Mouse (Mus musculus) macrophage (primary cell): ENCODE results near the gene Olfr814. TPM values are rescaled to one million over a fixed set of nuclear protein-coding genes. Genes with fewer than 3 reads are reported as not detected.
"Not testable (repeated sequence)": the region's sequence is repeated elsewhere in the genome, so short reads cannot be mapped to it uniquely, and the experiment has no call there.

Experiments
- H3K27ac ChIP-seq: fragments of 350-480 bp; formaldehyde crosslinking; 2 replicates; pipeline ENCODE4 v1.9.0; 2021
- H3K36me3 ChIP-seq: fragments of 350-480 bp; formaldehyde crosslinking; 2 replicates; pipeline ENCODE4 v1.9.0; 2021; ENCODE audit errors: inconsistent target
- H3K4me3 ChIP-seq: fragments of 350-480 bp; formaldehyde crosslinking; 2 replicates; pipeline ENCODE4 v1.9.0; 2021; ENCODE audit errors: inconsistent target
- H3K79me2 ChIP-seq: fragments of 350-480 bp; formaldehyde crosslinking; 2 replicates; pipeline ENCODE4 v1.9.0; 2021; ENCODE audit errors: inconsistent target
- WGBS: methylation state at CpG from one replicate; pipeline ENCODE4 v1.1.7; 2026; ENCODE audit warnings: inconsistent platforms; ENCODE audit not compliant: missing documents; 5-methylcytosine and 5-hydroxymethylcytosine counted together
- polyA plus RNA-seq: library from polyadenylated mRNA; stranded (reverse); fragments of 250-400 nt; gene quantifications from 3 replicates; pipeline ENCODE4 v1.2.4, GENCODE M21; 2018; ENCODE audit warnings: inconsistent platforms
- total RNA-seq, 78 experiments: library from RNA; depleted of rRNA; stranded (reverse); fragments of 250-400 nt; gene quantifications; 1 replicate in 9 of 78; 2 replicates in 24 of 78; 3 replicates in 43 of 78; 4 replicates in 2 of 78; pipeline ENCODE4 v1.2.4; 2018; ENCODE audit warnings: inconsistent platforms in 56 of 78

The Olfr814 gene
- not detected for total RNA-seq (2018; cell fraction: chromatin; rRNA removed)
- total RNA-seq (2018; cell fraction: cytosol; rRNA removed), result not detected
- not detected for total RNA-seq (2018; cell fraction: nucleus; rRNA removed)
- not detected in 3 replicates for polyA plus RNA-seq

DNA sequence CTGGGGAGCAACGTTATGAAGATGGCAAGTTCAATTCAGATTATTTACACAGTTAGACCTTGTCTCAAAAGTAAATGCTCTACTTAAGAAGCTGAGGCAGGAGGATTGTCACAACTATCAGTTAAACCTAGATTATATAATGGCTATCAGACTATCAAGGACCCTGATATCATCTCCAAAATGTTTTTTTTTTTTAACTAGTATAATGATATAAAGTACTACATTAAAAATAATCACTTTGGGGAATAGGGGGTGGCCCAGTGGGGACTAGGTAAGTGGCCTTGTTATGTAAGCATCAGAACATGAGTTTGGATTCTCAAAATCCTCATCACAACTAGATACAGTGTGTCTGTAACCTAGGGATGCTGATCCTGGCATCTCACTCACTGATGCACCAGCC is at the start of gene Olfr814:
TSS of gene Olfr814 (minus strand) at position 101 of the 400 bp plus-strand sequence.
- not testable (repeated sequence) for H3K4me3 ChIP-seq, H3K79me2 ChIP-seq, H3K27ac ChIP-seq, H3K36me3 ChIP-seq
- no CpG with 5 or more reads among the region's 1 CpGs for WGBS

DNA sequence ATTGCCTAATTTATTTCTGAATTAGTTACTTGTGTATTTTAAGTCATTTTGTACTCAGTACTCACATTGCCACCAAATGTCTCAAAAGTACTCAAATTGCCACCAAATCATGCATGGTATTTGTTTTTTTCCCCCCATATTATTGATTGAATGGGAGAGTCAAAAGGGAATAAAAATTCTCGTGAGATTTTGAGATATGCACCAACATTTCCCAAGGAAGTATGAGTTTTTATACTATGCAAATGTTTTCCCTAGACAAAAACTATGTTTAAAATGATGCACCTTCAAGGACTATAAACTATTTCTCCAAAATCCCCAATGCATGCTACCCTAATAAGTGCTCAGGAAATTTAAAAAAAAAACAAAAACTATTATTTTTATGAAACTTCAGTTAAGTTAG is 35.8 kb upstream of the Olfr814 start, which contains the start of gene Olfr816:
TSS of gene Olfr816 (minus strand) at position 101 of the 400 bp plus-strand sequence.
- H3K4me3 ChIP-seq, result no peak within 1 kb of the TSS
- no peak within 1 kb of the TSS for H3K27ac ChIP-seq
- H3K36me3 ChIP-seq, result no peaks in the 10 kb centered on the region
- H3K79me2 ChIP-seq, result no peaks in the 10 kb centered on the region
- WGBS, result 82% methylated on average over 1 of the region's 1 CpGs

DNA sequence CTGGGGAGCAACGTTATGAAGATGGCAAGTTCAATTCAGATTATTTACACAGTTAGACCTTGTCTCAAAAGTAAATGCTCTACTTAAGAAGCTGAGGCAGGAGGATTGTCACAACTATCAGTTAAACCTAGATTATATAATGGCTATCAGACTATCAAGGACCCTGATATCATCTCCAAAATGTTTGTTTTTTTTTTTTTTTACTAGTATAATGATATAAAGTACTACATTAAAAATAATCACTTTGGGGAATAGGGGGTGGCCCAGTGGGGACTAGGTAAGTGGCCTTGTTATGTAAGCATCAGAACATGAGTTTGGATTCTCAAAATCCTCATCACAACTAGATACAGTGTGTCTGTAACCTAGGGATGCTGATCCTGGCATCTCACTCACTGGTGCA is 26.1 kb upstream of the Olfr814 start, which contains the start of gene Olfr815:
TSS of gene Olfr815 (minus strand) at position 101 of the 400 bp plus-strand sequence.
- H3K27ac ChIP-seq, H3K36me3 ChIP-seq, H3K79me2 ChIP-seq, H3K4me3 ChIP-seq: not testable (repeated sequence)
- WGBS, result no CpG with 5 or more reads among the region's 1 CpGs

DNA sequence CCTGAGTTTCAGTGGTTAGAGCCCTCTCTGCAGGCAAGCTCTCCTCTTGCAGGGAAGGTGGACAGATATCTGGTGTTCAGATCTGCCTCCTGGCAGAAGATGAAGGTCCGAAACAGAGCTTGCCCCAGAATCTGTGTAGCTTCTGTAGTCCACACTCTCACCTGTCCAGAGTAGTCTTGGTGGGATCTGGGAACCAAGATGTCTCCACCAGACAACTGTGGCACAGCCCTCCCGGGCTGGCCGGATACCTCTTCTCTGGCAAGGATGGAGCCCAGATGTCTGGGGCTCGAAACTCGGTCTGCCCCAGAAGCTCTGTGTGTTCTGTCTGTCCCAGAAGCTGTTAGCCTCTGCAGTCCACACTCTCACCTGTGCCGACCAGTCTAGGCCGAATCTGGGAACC is 6.3 kb upstream of the Olfr814 start:
- Histone ChIP-seq H3K79me2 (no peaks in the 10 kb centered on the region), H3K27ac (no peak overlapping the region), H3K4me3 (no peak overlapping the region), H3K36me3 (no peaks in the 10 kb centered on the region)
- 88% methylated on average over 7 of the region's 7 CpGs for WGBS

DNA sequence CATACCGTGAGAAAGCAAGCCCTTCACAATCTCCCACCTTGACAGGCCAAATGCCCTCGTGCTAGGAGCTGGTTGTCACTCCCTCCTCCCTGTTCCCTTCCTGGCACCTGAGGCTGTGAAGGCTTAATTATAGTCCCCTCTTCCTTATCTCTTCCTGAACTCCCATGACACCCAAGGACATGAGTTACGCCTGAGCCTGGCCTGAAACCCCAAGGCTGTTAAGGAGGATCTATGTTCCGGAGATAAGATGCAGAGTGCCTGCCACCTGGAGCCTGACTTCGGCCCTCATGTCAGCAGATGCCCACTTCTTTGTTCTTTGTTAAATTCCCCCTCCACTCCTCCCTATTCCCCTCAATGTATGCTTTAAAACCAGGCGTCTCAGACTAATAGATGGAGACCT is 5.8 kb upstream of the Olfr814 start:
- H3K4me3 ChIP-seq, H3K36me3 ChIP-seq, H3K79me2 ChIP-seq, H3K27ac ChIP-seq: not testable (repeated sequence)
- WGBS, result 64% methylated on average over 6 of the region's 6 CpGs

DNA sequence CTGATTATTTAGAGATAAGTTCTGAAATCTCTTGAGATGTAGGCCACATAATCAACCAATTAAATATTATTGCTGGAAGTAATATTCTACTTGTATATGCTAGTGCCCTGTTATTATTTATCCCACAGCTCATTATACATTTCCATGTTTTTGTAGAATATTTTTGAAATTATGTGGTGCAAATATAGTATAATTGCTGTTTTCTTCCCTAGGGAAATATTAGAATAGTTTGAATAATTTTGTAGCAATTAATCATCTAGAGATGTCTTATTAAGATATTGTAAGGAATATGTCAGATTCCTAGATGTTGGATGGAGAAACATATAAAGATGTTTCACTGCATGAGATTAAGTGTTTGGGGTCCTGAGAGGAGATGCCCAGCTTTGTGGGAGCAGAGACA is 24.6 kb downstream of the Olfr814 start, which contains the start of gene Olfr813:
TSS of gene Olfr813 (plus strand) at position 301 of the 400 bp plus-strand sequence.
- Histone ChIP-seq H3K4me3 (no peak within 1 kb of the TSS), H3K27ac (no peak within 1 kb of the TSS), H3K36me3 (no peaks in the 10 kb centered on the region), H3K79me2 (no peaks in the 10 kb centered on the region)

DNA sequence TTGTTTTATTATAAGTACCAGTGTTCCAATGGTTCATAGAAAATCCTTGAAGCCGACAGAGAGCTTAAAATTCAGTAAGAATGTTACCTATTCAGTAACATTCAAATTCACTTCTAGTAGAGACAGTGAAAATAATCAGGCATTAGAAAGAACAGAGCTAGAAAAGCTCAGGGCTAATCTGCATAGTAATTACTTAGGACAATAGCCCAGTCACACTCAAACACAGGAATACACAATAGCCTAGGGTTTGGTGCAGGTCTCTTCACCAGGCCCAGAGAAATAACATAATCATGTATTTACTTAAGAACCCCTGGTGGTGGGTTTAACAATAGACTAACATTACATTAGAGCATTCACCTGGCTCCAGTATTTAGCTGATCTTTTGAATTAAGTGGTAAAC is 32.3 kb downstream of the Olfr814 start:
- H3K27ac ChIP-seq, result no peak overlapping the region
- H3K79me2 ChIP-seq, result no peaks in the 10 kb centered on the region
- no peaks in the 10 kb centered on the region for H3K36me3 ChIP-seq
- no peak overlapping the region for H3K4me3 ChIP-seq
- 80% methylated on average over 1 of the region's 1 CpGs for WGBS

DNA sequence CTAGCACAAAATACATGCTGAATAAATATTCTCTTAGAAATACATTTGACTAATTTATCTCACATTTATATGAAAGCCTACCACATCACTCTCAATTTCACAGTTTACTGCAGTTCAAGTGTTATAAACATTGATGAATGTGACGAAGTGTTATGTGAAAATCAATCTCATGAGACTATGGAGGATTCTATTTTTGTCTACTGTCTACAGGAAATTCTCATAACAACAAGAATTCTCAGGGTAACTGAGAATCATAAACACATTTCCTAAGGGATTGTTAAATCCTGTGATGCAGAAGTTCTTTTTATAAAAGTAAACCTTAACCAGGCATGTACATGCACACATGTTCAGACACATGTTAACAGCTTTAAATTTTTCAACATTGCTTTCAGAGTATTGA is 33.7 kb downstream of the Olfr814 start, which contains the start of gene Olfr812:
TSS of gene Olfr812 (minus strand) at position 101 of the 400 bp plus-strand sequence.
- WGBS, result 29% methylated on average over 1 of the region's 1 CpGs

More for the DNA sequence above, 33.7 kb downstream of the Olfr814 start, which contains the start of gene Olfr812:
- Histone ChIP-seq H3K27ac (no peak within 1 kb of the TSS), H3K4me3 (no peak within 1 kb of the TSS), H3K36me3 (no peaks in the 10 kb centered on the region), H3K79me2 (no peaks in the 10 kb centered on the region)

Other genes with a start within 250 kb of the Olfr814 start
- gene Olfr799, start 242.4 kb downstream of the Olfr814 start, polyA plus RNA-seq, result not detected in 3 replicates
- not detected in 3 replicates for gene Olfr800, start 222.2 kb downstream of the Olfr814 start, polyA plus RNA-seq
- not detected in 3 replicates for gene Olfr801, start 206.0 kb downstream of the Olfr814 start, polyA plus RNA-seq
- not detected in 3 replicates for gene Olfr802, start 191.7 kb downstream of the Olfr814 start, polyA plus RNA-seq
- gene Olfr803, start 185.6 kb downstream of the Olfr814 start, polyA plus RNA-seq, result not detected in 3 replicates
- gene Olfr804, start 176.6 kb downstream of the Olfr814 start, polyA plus RNA-seq, result not detected in 3 replicates
- not detected in 3 replicates for gene Olfr805, start 150.5 kb downstream of the Olfr814 start, polyA plus RNA-seq
- not detected in 3 replicates for gene Olfr806, start 137.9 kb downstream of the Olfr814 start, polyA plus RNA-seq
- gene Olfr807, start 122.1 kb downstream of the Olfr814 start, polyA plus RNA-seq, result not detected in 3 replicates
- not detected in 3 replicates for gene Olfr808, start 114.4 kb downstream of the Olfr814 start, polyA plus RNA-seq
- gene Olfr809, start 105.2 kb downstream of the Olfr814 start, polyA plus RNA-seq, result not detected in 3 replicates
- gene Olfr810, start 84.9 kb downstream of the Olfr814 start, polyA plus RNA-seq, result not detected in 3 replicates
- gene Olfr811, start 75.5 kb downstream of the Olfr814 start, polyA plus RNA-seq, result not detected in 3 replicates
- not detected in 3 replicates for gene Olfr812, start 33.8 kb downstream of the Olfr814 start, polyA plus RNA-seq
- gene Olfr813, start 24.5 kb downstream of the Olfr814 start, polyA plus RNA-seq, result not detected in 3 replicates
- not detected in 3 replicates for gene Olfr815, start 26.0 kb upstream of the Olfr814 start, polyA plus RNA-seq
- not detected in 3 replicates for gene Olfr816, start 35.7 kb upstream of the Olfr814 start, polyA plus RNA-seq
- gene Olfr818, start 69.2 kb upstream of the Olfr814 start, polyA plus RNA-seq, result not detected in 3 replicates
- gene Olfr819, start 87.4 kb upstream of the Olfr814 start, polyA plus RNA-seq, result not detected in 3 replicates
- not detected in 3 replicates for gene Olfr247, start 96.3 kb upstream of the Olfr814 start, polyA plus RNA-seq
- gene Gm10310, start 105.2 kb upstream of the Olfr814 start, polyA plus RNA-seq, result not detected in 3 replicates
- not detected in 3 replicates for gene Olfr820, start 132.8 kb upstream of the Olfr814 start, polyA plus RNA-seq
- not detected in 3 replicates for gene Olfr821, start 150.5 kb upstream of the Olfr814 start, polyA plus RNA-seq
- gene Olfr822, start 191.4 kb upstream of the Olfr814 start, polyA plus RNA-seq, result not detected in 3 replicates
- gene Olfr823, start 235.5 kb upstream of the Olfr814 start, polyA plus RNA-seq, result not detected in 3 replicates